Mouse (Mus musculus) limb, embryonic 14.5 days (tissue): ENCODE measurements around the gene Tnfsf12. TPM values are rescaled to one million over a fixed set of nuclear protein-coding genes. Genes with fewer than 3 reads are reported as not detected.

Experiments
- ATAC-seq: fragments of 200-750 bp; cut with Nextera tagmentation; 2 replicates; pipeline ENCODE4 v1.8.0; 2017; ENCODE audit warnings: low read depth, moderate number of reproducible peaks, moderate TSS enrichment; ENCODE audit not compliant: low FRiP score
- DNase-seq: peaks from one replicate; pipeline ENCODE4 v3.0.0-alpha.2; 2015; ENCODE audit warnings: low spot score
- H3K27ac ChIP-seq: fragments of 300-500 bp; sonication (generic); replicated peaks from 2 replicates; pipeline ENCODE4 v1.5.1; 2014; ENCODE audit warnings: low read depth, mild to moderate bottlenecking, low read length, moderate library complexity, mixed read lengths
- H3K27me3 ChIP-seq: fragments of 300-500 bp; sonication (generic); 2 replicates; pipeline ENCODE4 v1.6.1; 2014; ENCODE audit warnings: low read length, mixed read lengths; ENCODE audit not compliant: control insufficient read depth, insufficient read depth
- H3K36me3 ChIP-seq: fragments of 300-500 bp; sonication (generic); 2 replicates; pipeline ENCODE4 v1.6.1; 2014; ENCODE audit warnings: mild to moderate bottlenecking, low read length, moderate library complexity, mixed read lengths; ENCODE audit not compliant: control insufficient read depth, insufficient read depth
- H3K4me1 ChIP-seq: fragments of 300-500 bp; sonication (generic); 2 replicates; pipeline ENCODE4 v1.6.1; 2014; ENCODE audit warnings: antibody characterized with exemption, low read length, mixed read lengths; ENCODE audit not compliant: control insufficient read depth, insufficient read depth
- H3K4me2 ChIP-seq: fragments of 300-500 bp; sonication (generic); replicated peaks from 2 replicates; pipeline ENCODE4 v1.6.1; 2014; ENCODE audit warnings: low read depth, mild to moderate bottlenecking, low read length, moderate library complexity; ENCODE audit not compliant: severe bottlenecking
- H3K4me3 ChIP-seq: fragments of 300-500 bp; sonication (generic); replicated peaks from 2 replicates; pipeline ENCODE4 v1.5.1; 2014; ENCODE audit warnings: low read length
- H3K9ac ChIP-seq: fragments of 300-500 bp; sonication (generic); 2 replicates; pipeline ENCODE4 v1.6.1; 2014; ENCODE audit warnings: mild to moderate bottlenecking, low read depth, low read length, moderate library complexity; ENCODE audit not compliant: severe bottlenecking
- H3K9me3 ChIP-seq: fragments of 300-500 bp; sonication (generic); 2 replicates; pipeline ENCODE4 v1.6.1; 2016; ENCODE audit warnings: low read length; ENCODE audit not compliant: control insufficient read depth
- POLR2A ChIP-seq: fragments of 200-500 bp; IDR thresholded peaks from 2 replicates; pipeline ENCODE4 v1.8.0; 2012; ENCODE audit warnings: inconsistent platforms, mild to moderate bottlenecking, moderate library complexity, borderline replicate concordance; ENCODE audit not compliant: insufficient read depth, insufficient read length; ENCODE audit errors: extremely low read depth
- WGBS: fragments of 180-500 bp; shearing (Covaris S2); extraction: QIAGEN DNeasy Blood & Tissue Kit; methylation state at CpG from one replicate; pipeline ENCODE4 v1.1.7; 2014; 5-methylcytosine and 5-hydroxymethylcytosine counted together
- polyA plus RNA-seq, 2 experiments: library from polyadenylated mRNA; depleted of rRNA in 1 of 2; stranded (reverse) in 1 of 2; unstranded in 1 of 2; fragments of >200 nt; fragmentation: Nextera tagmentation in 1 of 2; extraction: Ambion mirVana in 1 of 2; gene quantifications; 2 replicates each; pipeline versions ENCODE4 v1.2.1 to v1.2.3; 2012 to 2014

Tnfsf12 gene
- polyA plus RNA-seq, 2 experiments: 13.7 to 22.9 TPM

- Histone ChIP-seq H3K4me1 (peaks cover 7% of the 10 kb centered on the region), H3K9me3 (no peaks in the 10 kb centered on the region), H3K9ac (no peak overlapping the region), H3K27ac (no peak overlapping the region), H3K4me3 (no peak overlapping the region), H3K4me2 (no peak overlapping the region), H3K27me3 (no peaks in the 10 kb centered on the region), H3K36me3 (no peaks in the 10 kb centered on the region)
- 76% methylated on average over 9 of the region's 9 CpGs for WGBS
- no peak for TF ChIP-seq POLR2A
- ATAC-seq: no peak
- DNase-seq: no peak
These were observed 3.3 kb downstream of the Tnfsf12 start for GRCm38 (mm10) chr11:69692196-69692811.

GRCm38 (mm10) chr11:69689891-69690290 lies 5.8 kb downstream of the Tnfsf12 start:
- ATAC-seq (no peak), DNase-seq (no peak)
- Histone ChIP-seq H3K9ac (no peak overlapping the region; the same call in 1 of the 2 replicates), H3K9me3 (no peaks in the 10 kb centered on the region), H3K27me3 (no peaks in the 10 kb centered on the region), H3K4me3 (no peak overlapping the region), H3K36me3 (no peaks in the 10 kb centered on the region), H3K4me1 (peaks cover 18% of the 10 kb centered on the region), H3K4me2 (no peak overlapping the region), H3K27ac (no peak overlapping the region)
- no peak for TF ChIP-seq POLR2A
- WGBS: 94% methylated on average over 1 of the region's 1 CpGs

GRCm38 (mm10) chr11:69687061-69687460 lies 8.6 kb downstream of the Tnfsf12 start:
- WGBS: 30% methylated on average over 5 of the region's 5 CpGs
- 0 out of 2 replicates have a peak overlapping the region, but pooled peaks have one; percentile 10 for H3K4me2 ChIP-seq
- DNase-seq (no peak), ATAC-seq (no peak)
- H3K9me3 ChIP-seq: no peaks in the 10 kb centered on the region
- H3K4me1 ChIP-seq: peaks cover 29% of the 10 kb centered on the region
- H3K27me3 ChIP-seq: no peaks in the 10 kb centered on the region
- TF ChIP-seq POLR2A: no peak
- no peak overlapping the region for H3K4me3 ChIP-seq
- H3K27ac ChIP-seq: peak overlapping the region; percentile 43
- no peak overlapping the region for H3K9ac ChIP-seq
- H3K36me3 ChIP-seq: no peaks in the 10 kb centered on the region

GRCm38 (mm10) chr11:69686377-69686776 lies 9.3 kb downstream of the Tnfsf12 start:
- WGBS: 9% methylated on average over 4 of the region's 4 CpGs

GRCm38 (mm10) chr11:69685526-69686148 lies 10.0 kb downstream of the Tnfsf12 start, which contains the start of gene Tnfsf13:
Gene Tnfsf13, minus strand, starts transcription at chr11:69685784.
- no peak for TF ChIP-seq POLR2A
- Histone ChIP-seq H3K9me3 (no peaks in the 10 kb centered on the region), H3K9ac (peak within 1 kb of the TSS; percentile 8; the same call in 1 of the 2 replicates), H3K4me1 (peaks cover 31% of the 10 kb centered on the region), H3K4me2 (no peak within 1 kb of the TSS), H3K27me3 (no peaks in the 10 kb centered on the region), H3K4me3 (no peak within 1 kb of the TSS), H3K36me3 (no peaks in the 10 kb centered on the region), H3K27ac (peak within 1 kb of the TSS; percentile 52)
- 71% methylated on average over 10 of the region's 10 CpGs for WGBS
- DNase-seq (peak; percentile 48), ATAC-seq (no peak)

More at GRCm38 (mm10) chr11:69686377-69686776, 9.3 kb downstream of the Tnfsf12 start:
- Histone ChIP-seq H3K9ac (peak overlapping the region; percentile 8; the same call in 1 of the 2 replicates), H3K36me3 (no peaks in the 10 kb centered on the region), H3K4me1 (peaks cover 29% of the 10 kb centered on the region), H3K4me3 (no peak overlapping the region), H3K27me3 (no peaks in the 10 kb centered on the region), H3K27ac (peak overlapping the region; percentile 52; the same call in 1 of the 2 replicates), H3K4me2 (no peak overlapping the region), H3K9me3 (no peaks in the 10 kb centered on the region)
- no peak for TF ChIP-seq POLR2A
- DNase-seq: peak; percentile 33
- no peak for ATAC-seq
